8 mouse cellular contexts compared by ENCODE assay signal in the genomic region with DNA sequence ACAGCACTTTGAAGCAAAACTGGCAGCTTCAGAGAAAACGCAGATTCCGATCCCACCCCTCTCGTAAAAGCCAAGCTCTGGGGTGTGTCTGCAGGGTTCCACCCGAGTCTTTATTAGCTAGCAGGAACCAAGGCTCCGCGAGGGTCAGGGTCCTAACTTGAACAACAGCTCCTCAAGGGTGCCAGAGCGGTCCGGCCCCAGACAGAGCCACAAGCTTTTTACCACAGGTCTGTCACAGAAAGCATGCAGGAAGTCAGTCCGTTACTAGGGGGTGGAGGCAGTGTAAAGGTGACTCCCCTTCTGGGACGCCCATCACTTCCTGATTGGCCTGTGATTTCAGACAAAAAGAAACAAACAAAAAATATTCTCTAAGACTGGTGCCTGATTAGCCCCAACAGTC. TPM values are rescaled to one million over a fixed set of nuclear protein-coding genes. Genes with fewer than 3 reads are reported as not detected.
DNase-seq lines count a peak whose midpoint lies in the region; ATAC-seq and TF ChIP-seq lines count a peak whose summit lies in the region.

No protein-coding gene starts in this region.

- no peak for TF ChIP-seq CTCF in liver, adult 2 months (IDR thresholded peaks at IDR 0.05; ENCODE audit: low read depth, low read length)
- TF ChIP-seq CTCF in intestine, postnatal 0 days (IDR thresholded peaks at IDR 0.05; ENCODE audit: low read depth), result no peak

- H3K27me3 ChIP-seq in liver, adult 2 months (ENCODE audit: control insufficient read depth, insufficient read depth, low read length), result no peaks in the 10 kb centered on the region
- peaks cover 68% of the 10 kb centered on the region for H3K27me3 ChIP-seq in embryonic facial prominence, embryonic 14.5 days (replicated peaks; ENCODE audit: control insufficient read depth, insufficient read depth, low read length)
- H3K27me3 ChIP-seq in intestine, postnatal 0 days (replicated peaks; ENCODE audit: control insufficient read depth, insufficient read depth, low read length), result peaks cover 23% of the 10 kb centered on the region
- H3K27me3 ChIP-seq in stomach, embryonic 15.5 days (replicated peaks), result peaks cover 52% of the 10 kb centered on the region

- peaks cover 16% of the 10 kb centered on the region for H3K4me1 ChIP-seq in liver, adult 2 months (ENCODE audit: control insufficient read depth, insufficient read depth, low read length)
- peaks cover 22% of the 10 kb centered on the region; the same call in 1 of the 2 replicates for H3K4me1 ChIP-seq in embryonic facial prominence, embryonic 14.5 days (ENCODE audit: control insufficient read depth, insufficient read depth, low read length)
- H3K4me1 ChIP-seq in intestine, postnatal 0 days (replicated peaks; ENCODE audit: control insufficient read depth, insufficient read depth, low read length), result peaks cover 25% of the 10 kb centered on the region
- peaks cover 32% of the 10 kb centered on the region for H3K4me1 ChIP-seq in stomach, embryonic 15.5 days

- peak overlapping the region; percentile 30 for H3K9ac ChIP-seq in liver, adult 2 months (ENCODE audit: low read depth, low read length)
- H3K9ac ChIP-seq in embryonic facial prominence, embryonic 14.5 days (ENCODE audit: low read depth, low read length), result peak overlapping the region; percentile 72; the same call in 1 of the 2 replicates
- peak overlapping the region; percentile 71 for H3K9ac ChIP-seq in intestine, postnatal 0 days (ENCODE audit: low read depth, low read length)
- no peak overlapping the region; the same call in 1 of the 2 replicates for H3K9ac ChIP-seq in stomach, embryonic 15.5 days

- H3K9me3 ChIP-seq in embryonic facial prominence, embryonic 14.5 days (ENCODE audit: control insufficient read depth, low read length), result peaks cover 8% of the 10 kb centered on the region; the same call in 1 of the 2 replicates
- H3K9me3 ChIP-seq in intestine, postnatal 0 days (ENCODE audit: control insufficient read depth), result no peaks in the 10 kb centered on the region
- H3K9me3 ChIP-seq in stomach, embryonic 15.5 days, result no peaks in the 10 kb centered on the region

- intact Hi-C loops in left cerebral cortex, postnatal 4 days (cut with DNase I), result no loop called here

- TF ChIP-seq POLR2A in liver, adult 2 months (IDR thresholded peaks at IDR 0.05; ENCODE audit: extremely low read depth, insufficient read depth, low read length), result no peak

- peak overlapping the region; percentile 91 for H3K4me2 ChIP-seq in embryonic facial prominence, embryonic 14.5 days (ENCODE audit: low read depth, low read length)
- H3K4me2 ChIP-seq in intestine, postnatal 0 days (replicated peaks; ENCODE audit: low read depth), result peak overlapping the region; percentile 78
- peak overlapping the region; percentile 86 for H3K4me2 ChIP-seq in stomach, embryonic 15.5 days

- H3K79me2 ChIP-seq in liver, adult 2 months (ENCODE audit: control insufficient read depth, insufficient read depth, low read length), result peaks cover 14% of the 10 kb centered on the region

- peak; percentile 78 for DNase-seq in liver, adult 2 months (ENCODE audit: extremely low read depth, low read depth, low spot score)
- no peak for DNase-seq in liver
- DNase-seq in embryonic facial prominence, embryonic 14.5 days (ENCODE audit: low spot score), result no peak
- DNase-seq in lung, postnatal 10 days, result peak; percentile 62
- no peak for DNase-seq in left cerebral cortex, postnatal 4 days
- DNase-seq in embryo, embryonic 11 days, result no peak

- ATAC-seq in embryonic facial prominence, embryonic 14.5 days (ENCODE audit: low read depth), result no peak
- peak; percentile 25; the same call in 1 of the 2 replicates for ATAC-seq in intestine, postnatal 0 days
- no peak for ATAC-seq in stomach, embryonic 15.5 days (ENCODE audit: insufficient read depth, low FRiP score, low read depth)

- 12% methylated on average over 10 of the region's 10 CpGs for WGBS in liver, adult 2 months
- WGBS in embryonic facial prominence, embryonic 14.5 days, result 17% methylated on average over 10 of the region's 10 CpGs
- 8% methylated on average over 10 of the region's 10 CpGs for WGBS in intestine, postnatal 0 days
- WGBS in stomach, embryonic 15.5 days, result 11% methylated on average over 10 of the region's 10 CpGs

- peak overlapping the region; percentile 92 for H3K4me3 ChIP-seq in liver, adult 2 months (ENCODE audit: insufficient read depth, low read depth, low read length)
- peak overlapping the region; percentile 72 for H3K4me3 ChIP-seq in embryonic facial prominence, embryonic 14.5 days (ENCODE audit: low read depth, low read length)
- peak overlapping the region; percentile 73 for H3K4me3 ChIP-seq in intestine, postnatal 0 days (ENCODE audit: low read depth, low read length)
- H3K4me3 ChIP-seq in stomach, embryonic 15.5 days (replicated peaks), result peak overlapping the region; percentile 66

- H3K36me3 ChIP-seq in liver, adult 2 months (ENCODE audit: control insufficient read depth, insufficient read depth, low read length), result no peaks in the 10 kb centered on the region
- no peaks in the 10 kb centered on the region for H3K36me3 ChIP-seq in embryonic facial prominence, embryonic 14.5 days (ENCODE audit: control insufficient read depth, insufficient read depth, low read length)
- H3K36me3 ChIP-seq in intestine, postnatal 0 days (ENCODE audit: control insufficient read depth, insufficient read depth), result peaks cover 10% of the 10 kb centered on the region; the same call in 1 of the 2 replicates
- H3K36me3 ChIP-seq in stomach, embryonic 15.5 days, result no peaks in the 10 kb centered on the region

- H3K27ac ChIP-seq in liver, adult 2 months (replicated peaks; ENCODE audit: insufficient read depth, low read depth, low read length), result peak overlapping the region; percentile 73
- H3K27ac ChIP-seq in embryonic facial prominence, embryonic 14.5 days (replicated peaks; ENCODE audit: low read depth, low read length), result no peak overlapping the region
- H3K27ac ChIP-seq in intestine, postnatal 0 days (ENCODE audit: low read depth, low read length), result no peak overlapping the region
- H3K27ac ChIP-seq in stomach, embryonic 15.5 days, result no peak overlapping the region

RNA-seq across cellular contexts. Expression of gene Fbxl8, which starts 0.7 kb away (rescaled TPM):
- 1.9 and 3.4 TPM in 2 replicates for total RNA-seq in liver, adult 2 months (2014; rRNA removed)
- polyA plus RNA-seq in liver, adult 2 months (2012; rRNA removed), result 6.7 and 7.3 TPM in 2 replicates
- 2.9 and 3.2 TPM in 2 replicates for polyA plus RNA-seq in embryonic facial prominence, embryonic 14.5 days (2014; fragmentation: Nextera tagmentation; extraction: Ambion mirVana)
- polyA plus RNA-seq in intestine, postnatal 0 days (2015; fragmentation: Nextera tagmentation; extraction: Ambion mirVana), result 6.0 and 6.2 TPM in 2 replicates
- 3.7 and 4.4 TPM in 2 replicates for polyA plus RNA-seq in stomach, embryonic 15.5 days (2015; fragmentation: Nextera tagmentation; extraction: Ambion mirVana)
- under 1 TPM; 0.60 to 0.84 TPM for total RNA-seq in left cerebral cortex, postnatal 4 days (2021)

RNA-seq across cellular contexts. Expression of gene Tradd, which starts 0.7 kb away (rescaled TPM):
- total RNA-seq in liver, adult 2 months (2014; rRNA removed), result 11.8 and 12.3 TPM in 2 replicates
- 16.1 and 18.6 TPM in 2 replicates for polyA plus RNA-seq in liver, adult 2 months (2012; rRNA removed)
- 21.1 and 23.3 TPM in 2 replicates for polyA plus RNA-seq in embryonic facial prominence, embryonic 14.5 days (2014; fragmentation: Nextera tagmentation; extraction: Ambion mirVana)
- polyA plus RNA-seq in intestine, postnatal 0 days (2015; fragmentation: Nextera tagmentation; extraction: Ambion mirVana), result 50.6 TPM in 2 replicates
- polyA plus RNA-seq in stomach, embryonic 15.5 days (2015; fragmentation: Nextera tagmentation; extraction: Ambion mirVana), result 28.5 and 30.3 TPM in 2 replicates
- total RNA-seq in left cerebral cortex, postnatal 4 days (2021), result 10 to 100 TPM in 1 of 2 experiments, 1 to 10 TPM in 1; 9.2 to 11.1 TPM

RNA-seq across cellular contexts. Expression of gene Hsf4, which starts 4.5 kb away (rescaled TPM):
- total RNA-seq in liver, adult 2 months (2014; rRNA removed), result 4.4 and 4.8 TPM in 2 replicates
- 9.4 and 11.0 TPM in 2 replicates for polyA plus RNA-seq in liver, adult 2 months (2012; rRNA removed)
- 0.38 and 0.49 TPM in 2 replicates for polyA plus RNA-seq in embryonic facial prominence, embryonic 14.5 days (2014; fragmentation: Nextera tagmentation; extraction: Ambion mirVana)
- polyA plus RNA-seq in intestine, postnatal 0 days (2015; fragmentation: Nextera tagmentation; extraction: Ambion mirVana), result 0.27 and 0.48 TPM in 2 replicates
- 0.08 and 0.24 TPM in 2 replicates for polyA plus RNA-seq in stomach, embryonic 15.5 days (2015; fragmentation: Nextera tagmentation; extraction: Ambion mirVana)
- under 1 TPM; 0.28 to 0.50 TPM for total RNA-seq in left cerebral cortex, postnatal 4 days (2021)

RNA-seq across cellular contexts. Expression of gene B3gnt9, which starts 10.2 kb away (rescaled TPM):
- 0.74 and 0.87 TPM in 2 replicates for total RNA-seq in liver, adult 2 months (2014; rRNA removed)
- 1.2 and 1.4 TPM in 2 replicates for polyA plus RNA-seq in liver, adult 2 months (2012; rRNA removed)
- 37.0 and 42.8 TPM in 2 replicates for polyA plus RNA-seq in embryonic facial prominence, embryonic 14.5 days (2014; fragmentation: Nextera tagmentation; extraction: Ambion mirVana)
- polyA plus RNA-seq in intestine, postnatal 0 days (2015; fragmentation: Nextera tagmentation; extraction: Ambion mirVana), result 7.1 and 8.1 TPM in 2 replicates
- polyA plus RNA-seq in stomach, embryonic 15.5 days (2015; fragmentation: Nextera tagmentation; extraction: Ambion mirVana), result 26.1 and 27.4 TPM in 2 replicates
- total RNA-seq in left cerebral cortex, postnatal 4 days (2021), result 1 to 10 TPM; 4.2 to 4.7 TPM

RNA-seq across cellular contexts. Expression of gene Nol3, which starts 10.8 kb away (rescaled TPM):
- total RNA-seq in liver, adult 2 months (2014; rRNA removed), result 0.27 and 0.37 TPM in 2 replicates
- 0.40 and 0.43 TPM in 2 replicates for polyA plus RNA-seq in liver, adult 2 months (2012; rRNA removed)
- polyA plus RNA-seq in embryonic facial prominence, embryonic 14.5 days (2014; fragmentation: Nextera tagmentation; extraction: Ambion mirVana), result 5.3 and 5.4 TPM in 2 replicates
- polyA plus RNA-seq in intestine, postnatal 0 days (2015; fragmentation: Nextera tagmentation; extraction: Ambion mirVana), result 0.76 and 0.90 TPM in 2 replicates
- 1.4 and 1.7 TPM in 2 replicates for polyA plus RNA-seq in stomach, embryonic 15.5 days (2015; fragmentation: Nextera tagmentation; extraction: Ambion mirVana)
- total RNA-seq in left cerebral cortex, postnatal 4 days (2021), result 1 to 10 TPM; 1.1 to 1.5 TPM

Comparison
In these comparisons a context has a peak if more than half of its experiments do, and no peak if none do; other contexts are left out.
1. DNase-seq: peak in liver, adult 2 months (single experiment) and lung, postnatal 10 days (single experiment); none in liver (single experiment), embryonic facial prominence, embryonic 14.5 days (single experiment), left cerebral cortex, postnatal 4 days (single experiment) and embryo, embryonic 11 days (single experiment).
2. Peak in every context shown above with its lines, with median percentiles within 50 percentile points of each other: H3K4me3 ChIP-seq and H3K4me2 ChIP-seq.